Comparison of ENCODE assay signal across 25 mouse cellular contexts in the genomic region with DNA sequence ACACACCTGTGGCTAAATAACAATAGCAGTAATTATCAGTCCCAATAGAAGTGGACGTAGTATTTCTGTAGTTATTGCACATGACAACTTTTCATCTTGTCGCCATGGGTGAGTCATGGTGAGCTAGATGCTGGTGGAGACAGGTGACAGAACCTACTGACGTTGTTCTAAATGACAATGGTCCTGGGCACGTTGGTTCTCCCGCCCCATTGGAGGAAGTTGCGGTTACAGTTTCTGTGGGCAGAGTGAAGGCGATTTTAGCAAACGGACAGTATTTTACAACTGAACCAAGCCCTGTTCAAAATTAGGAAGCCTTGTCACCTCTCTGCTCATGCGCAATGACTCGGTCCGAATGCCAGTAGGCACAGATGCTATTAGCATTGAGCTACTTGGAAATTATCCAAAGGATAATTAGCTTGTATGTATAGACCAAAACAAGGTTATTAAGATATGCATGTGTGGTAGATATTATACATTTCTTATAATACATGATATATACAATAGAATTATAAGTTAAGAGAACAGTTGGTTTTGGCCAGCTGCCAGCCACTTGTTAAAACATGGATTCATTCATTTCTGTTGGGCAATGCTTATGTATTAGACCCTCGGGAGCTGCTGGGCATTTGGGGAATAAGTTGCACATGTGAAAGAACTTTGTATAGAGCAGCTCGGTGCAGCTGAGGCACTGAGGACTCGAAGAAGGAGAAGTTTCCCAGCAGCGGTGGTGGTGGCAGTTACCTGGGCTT. TPM values are rescaled to one million over a fixed set of nuclear protein-coding genes. Genes with fewer than 3 reads are reported as not detected.
DNase-seq lines count a peak whose midpoint lies in the region; ATAC-seq and TF ChIP-seq lines count a peak whose summit lies in the region.
"Had no signal": no experiment of that assay in that cellular context is flagged by ENCODE, and none has a peak within 500 bp of the region (broad histone marks: within the 10 kb centered on the region; RNA-seq: fewer than 3 reads in every experiment).

No protein-coding gene starts in this region.

- no peak overlapping the region for H3K4me3 ChIP-seq in limb, embryonic 14.5 days (replicated peaks; ENCODE audit: low read length)
- H3K4me3 ChIP-seq in limb, embryonic 10.5 days, result no peak overlapping the region
- H3K4me3 ChIP-seq: heart, embryonic 12.5 days; hindbrain, embryonic 15.5 days had no signal

- peak; percentile 30 to 44 for DNase-seq in cerebellum, postnatal 14 days
- no peak for DNase-seq in cerebellum, postnatal 36 days
- DNase-seq in limb, embryonic 14.5 days (ENCODE audit: low spot score), result peak; percentile 64
- DNase-seq in limb, embryonic 10.5 days (ENCODE audit: low spot score), result no peak
- DNase-seq in brain, embryonic 14.5 days (ENCODE audit: low read depth), result peak; percentile 62
- DNase-seq in left cerebral cortex, postnatal 10 days (ENCODE audit: extremely low spot score in 1 of 2, low spot score in 2 of 2), result no peak
- DNase-seq: adrenal gland, adult 2 months; adrenal gland, postnatal 25 days; B cell, adult 2 months; cerebellum, adult 11 months; cerebellum, adult 8-10 months; gastrocnemius, postnatal 14 days had no signal

- TF ChIP-seq POLR2A in limb, embryonic 14.5 days (IDR thresholded peaks at IDR 0.05; ENCODE audit: borderline replicate concordance, extremely low read depth, insufficient read depth, insufficient read length), result no peak
- TF ChIP-seq POLR2A in brain, embryonic 14.5 days (IDR thresholded peaks at IDR 0.05; ENCODE audit: borderline replicate concordance, extremely low read depth, insufficient read depth, insufficient read length, poor library complexity, severe bottlenecking), result no peak

- intact Hi-C loops in left cerebral cortex, postnatal 10 days (cut with DNase I), result no loop called here

- H3K27me3 ChIP-seq in limb, embryonic 14.5 days (ENCODE audit: control insufficient read depth, insufficient read depth, low read length), result peaks cover 23% of the 10 kb centered on the region
- peaks cover 9% of the 10 kb centered on the region; the same call in 1 of the 2 replicates for H3K27me3 ChIP-seq in limb, embryonic 10.5 days (ENCODE audit: low read depth, poor library complexity, severe bottlenecking)
- H3K27me3 ChIP-seq: hindbrain, embryonic 15.5 days had no signal

- TF ChIP-seq CTCF in brain, embryonic 14.5 days (IDR thresholded peaks at IDR 0.05; ENCODE audit: borderline replicate concordance, extremely low read depth, insufficient read depth, insufficient read length), result no peak

- H3K9ac ChIP-seq in limb, embryonic 14.5 days (ENCODE audit: low read depth, low read length, severe bottlenecking), result no peak overlapping the region
- H3K9ac ChIP-seq: heart, embryonic 12.5 days; hindbrain, embryonic 15.5 days had no signal

- no peaks in the 10 kb centered on the region for H3K9me3 ChIP-seq in limb, embryonic 14.5 days (ENCODE audit: control insufficient read depth, low read length)
- H3K9me3 ChIP-seq in limb, embryonic 10.5 days (replicated peaks), result no peaks in the 10 kb centered on the region
- H3K9me3 ChIP-seq: heart, embryonic 12.5 days; hindbrain, embryonic 15.5 days had no signal

- H3K4me2 ChIP-seq in limb, embryonic 14.5 days (replicated peaks; ENCODE audit: low read depth, low read length, severe bottlenecking), result no peak overlapping the region
- H3K4me2 ChIP-seq: heart, embryonic 12.5 days; hindbrain, embryonic 15.5 days had no signal

- H3K36me3 ChIP-seq in limb, embryonic 14.5 days (ENCODE audit: control insufficient read depth, insufficient read depth, low read length), result no peaks in the 10 kb centered on the region
- H3K36me3 ChIP-seq in limb, embryonic 10.5 days, result no peaks in the 10 kb centered on the region
- H3K36me3 ChIP-seq: heart, embryonic 12.5 days; hindbrain, embryonic 15.5 days had no signal

- 55% methylated on average over 15 of the region's 15 CpGs for WGBS in limb, embryonic 14.5 days
- 93% methylated on average over 15 of the region's 15 CpGs for WGBS in limb, embryonic 10.5 days

- H3K27ac ChIP-seq in limb, embryonic 14.5 days (replicated peaks; ENCODE audit: low read depth, low read length), result no peak overlapping the region
- no peak overlapping the region for H3K27ac ChIP-seq in limb, embryonic 10.5 days
- H3K27ac ChIP-seq: hindbrain, embryonic 15.5 days had no signal

- H3K4me1 ChIP-seq in limb, embryonic 14.5 days (ENCODE audit: control insufficient read depth, insufficient read depth, low read length), result peaks cover 22% of the 10 kb centered on the region
- peaks cover 22% of the 10 kb centered on the region for H3K4me1 ChIP-seq in limb, embryonic 10.5 days

- no peak for ATAC-seq in limb, embryonic 14.5 days (ENCODE audit: low FRiP score, low read depth)
- peak; percentile 87 for ATAC-seq in megakaryocyte progenitor cell, adult 5-6 weeks (replicated peaks; ENCODE audit: poor library complexity)
- ATAC-seq: CD4-positive, CD25-positive, alpha-beta regulatory T cell, adult 4 months; forebrain, embryonic 16.5 days; inflammation-experienced regulatory T-cells, adult 6 months had no signal

RNA-seq across cellular contexts. Expression of a gene that starts 53.6 kb away (rescaled TPM):
- not detected in 2 replicates for polyA plus RNA-seq in limb, embryonic 14.5 days (2012; rRNA removed)
- not detected in 2 replicates for polyA plus RNA-seq in limb, embryonic 14.5 days (2014; fragmentation: Nextera tagmentation; extraction: Ambion mirVana)
- polyA plus RNA-seq in limb, embryonic 10.5 days (2016; fragmentation: Nextera tagmentation; extraction: Ambion mirVana), result not detected in 2 replicates
- 0.19 TPM in 2 replicates for polyA plus RNA-seq in brain, embryonic 14.5 days (2012; rRNA removed)
- total RNA-seq in megakaryocyte progenitor cell, adult 5-6 weeks (2015), result not detected in 2 replicates
- not detected in 2 replicates for total RNA-seq in megakaryocyte progenitor cell, adult 5-6 weeks (2017)
- under 1 TPM; 0.26 to 0.54 TPM for total RNA-seq in left cerebral cortex, postnatal 10 days (2021)
- total RNA-seq: gastrocnemius, postnatal 14 days; heart, adult 8-10 months; heart, postnatal 25 days; MEL had no signal
- polyA plus RNA-seq: CD4-positive, CD25-positive, alpha-beta regulatory T cell, adult 4 months; embryonic facial prominence, embryonic 11.5 days; forebrain, embryonic 11.5 days; gonadal fat pad, adult 2 months; heart, embryonic 12.5 days; hindbrain, embryonic 11.5 days; inflammation-experienced regulatory T-cells, adult 6 months had no signal

Comparison
In these comparisons a context has a peak if more than half of its experiments do, and no peak if none do; other contexts are left out.
1. DNase-seq: peak in cerebellum, postnatal 14 days (2 of 2), limb, embryonic 14.5 days (single experiment) and brain, embryonic 14.5 days (single experiment); none in cerebellum, postnatal 36 days (0 of 2), limb, embryonic 10.5 days (single experiment) and left cerebral cortex, postnatal 10 days (0 of 2).